Mouse (Mus musculus) spleen, adult 2 months (tissue): ENCODE data around the gene Snx21.

ENCODE experiments used
- CTCF ChIP-seq: fragments of 200-500 bp; IDR thresholded peaks from 2 replicates; pipeline ENCODE4 v1.5.1; 2011; ENCODE audit warnings: mild to moderate bottlenecking, inconsistent platforms; ENCODE audit not compliant: insufficient read depth, insufficient read length, insufficient replicate concordance; ENCODE audit errors: extremely low read depth
- POLR2A ChIP-seq: fragments of 200-500 bp; IDR thresholded peaks from 2 replicates; pipeline ENCODE4 v1.6.1; 2011; ENCODE audit warnings: low read depth, low read length, inconsistent platforms

DNA sequence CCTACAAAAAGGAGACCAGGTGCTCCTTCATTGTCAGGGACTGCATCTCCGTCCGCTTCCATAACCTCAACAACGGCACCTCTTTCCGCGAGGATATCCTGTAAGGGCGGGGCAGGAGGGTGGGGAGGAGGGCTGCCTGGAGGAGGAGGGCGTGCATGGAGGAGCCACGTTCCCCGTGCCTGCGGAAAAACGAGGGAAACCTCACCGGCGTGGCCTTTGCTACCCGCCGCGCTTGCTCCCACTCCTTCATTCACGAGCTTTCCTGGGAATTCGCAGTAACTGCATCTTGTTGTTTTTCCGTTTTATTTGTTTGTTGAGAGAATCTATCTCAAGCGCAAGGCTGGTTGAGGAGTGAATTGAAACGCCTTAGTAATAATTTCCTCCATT lies 19.7 kb downstream of the Snx21 start:
- TF ChIP-seq CTCF (no peak), POLR2A (no peak)
